ENCODE assay signal across 23 mouse cellular contexts in the genomic region with DNA sequence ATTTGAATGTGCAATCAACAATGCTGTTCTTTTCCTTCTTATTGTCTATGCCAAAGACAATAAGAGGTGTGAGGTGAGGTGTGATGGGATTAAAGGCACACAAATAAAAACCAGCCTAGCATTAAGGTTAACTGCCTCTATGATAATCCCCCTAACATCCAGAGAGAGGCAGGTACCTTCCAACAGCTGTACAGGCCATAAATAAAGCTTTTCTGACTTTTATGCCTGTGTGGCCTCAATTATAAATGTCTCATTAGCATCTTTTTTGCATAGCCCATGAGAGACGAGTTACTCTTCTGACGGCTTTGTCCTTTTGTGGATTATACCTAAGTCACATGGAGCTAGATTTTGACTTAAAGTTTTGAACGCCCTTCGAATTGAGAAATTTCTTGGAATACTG.
A peak's percentile ranks its signal among the peaks of the same experiment; 100 is the strongest.
DNase-seq lines count a peak whose midpoint lies in the region; ATAC-seq lines count a peak whose summit lies in the region.
"Had no signal": no experiment of that assay in that cellular context is flagged by ENCODE, and none has a peak within 500 bp of the region (broad histone marks: within the 10 kb centered on the region; RNA-seq: fewer than 3 reads in every experiment).

No protein-coding gene starts in this region.

- WGBS in neural tube, embryonic 13.5 days: 62% methylated on average over 4 of the region's 4 CpGs
- WGBS in neural tube, embryonic 15.5 days: 47% methylated on average over 4 of the region's 4 CpGs
- 83% methylated on average over 4 of the region's 4 CpGs for WGBS in forebrain, embryonic 12.5 days

- H3K9me3 ChIP-seq in neural tube, embryonic 13.5 days: no peaks in the 10 kb centered on the region
- no peaks in the 10 kb centered on the region for H3K9me3 ChIP-seq in neural tube, embryonic 15.5 days (replicated peaks)
- no peaks in the 10 kb centered on the region for H3K9me3 ChIP-seq in forebrain, embryonic 12.5 days
- H3K9me3 ChIP-seq: embryonic facial prominence, embryonic 10.5 days; embryonic facial prominence, embryonic 12.5 days; forebrain, embryonic 10.5 days; forebrain, embryonic 13.5 days; forebrain, embryonic 15.5 days; G1E had no signal

- H3K9ac ChIP-seq in neural tube, embryonic 13.5 days: no peak overlapping the region
- no peak overlapping the region for H3K9ac ChIP-seq in neural tube, embryonic 15.5 days (replicated peaks)
- no peak overlapping the region for H3K9ac ChIP-seq in forebrain, embryonic 12.5 days
- H3K9ac ChIP-seq: embryonic facial prominence, embryonic 12.5 days; forebrain, embryonic 13.5 days; forebrain, embryonic 15.5 days had no signal

- peaks cover 22% of the 10 kb centered on the region for H3K4me1 ChIP-seq in neural tube, embryonic 13.5 days (replicated peaks)
- H3K4me1 ChIP-seq in neural tube, embryonic 15.5 days: peaks cover 16% of the 10 kb centered on the region
- H3K4me1 ChIP-seq in forebrain, embryonic 12.5 days: no peaks in the 10 kb centered on the region
- H3K4me1 ChIP-seq: embryonic facial prominence, embryonic 10.5 days; embryonic facial prominence, embryonic 12.5 days; forebrain, embryonic 10.5 days; forebrain, embryonic 15.5 days had no signal

- no peak overlapping the region for H3K4me2 ChIP-seq in neural tube, embryonic 13.5 days
- no peak overlapping the region for H3K4me2 ChIP-seq in neural tube, embryonic 15.5 days
- no peak overlapping the region for H3K4me2 ChIP-seq in forebrain, embryonic 12.5 days
- H3K4me2 ChIP-seq: embryonic facial prominence, embryonic 12.5 days; forebrain, embryonic 13.5 days; forebrain, embryonic 15.5 days had no signal

- no peak for DNase-seq in frontal cortex, postnatal 36 days (ENCODE audit: low spot score in 2 of 2)
- peak; percentile 34 for DNase-seq in fat pad, adult 2 months (ENCODE audit: extremely low read depth, low read depth, low spot score)
- DNase-seq in layer of hippocampus, postnatal 36 days: no peak
- DNase-seq: adrenal gland, adult 8-10 months; adrenal gland, postnatal 14 days; adrenal gland, postnatal 36 days; B cell, adult 2 months; cerebellum, adult 11-12 months; cerebellum, adult 9-10 months had no signal

- no peak overlapping the region for H3K4me3 ChIP-seq in neural tube, embryonic 13.5 days
- H3K4me3 ChIP-seq in neural tube, embryonic 15.5 days (replicated peaks): no peak overlapping the region
- H3K4me3 ChIP-seq in forebrain, embryonic 12.5 days (replicated peaks): no peak overlapping the region
- H3K4me3 ChIP-seq: embryonic facial prominence, embryonic 10.5 days; embryonic facial prominence, embryonic 12.5 days; forebrain, embryonic 10.5 days; forebrain, embryonic 13.5 days; forebrain, embryonic 15.5 days had no signal

- H3K36me3 ChIP-seq in neural tube, embryonic 13.5 days: no peaks in the 10 kb centered on the region
- no peaks in the 10 kb centered on the region for H3K36me3 ChIP-seq in neural tube, embryonic 15.5 days
- H3K36me3 ChIP-seq in forebrain, embryonic 12.5 days (replicated peaks): no peaks in the 10 kb centered on the region
- H3K36me3 ChIP-seq: embryonic facial prominence, embryonic 10.5 days; embryonic facial prominence, embryonic 12.5 days; forebrain, embryonic 10.5 days; forebrain, embryonic 15.5 days; G1E had no signal

- H3K27ac ChIP-seq in neural tube, embryonic 13.5 days (replicated peaks): peak overlapping the region; percentile 61
- peak overlapping the region; percentile 37; the same call in 1 of the 2 replicates for H3K27ac ChIP-seq in neural tube, embryonic 15.5 days (replicated peaks)
- no peak overlapping the region for H3K27ac ChIP-seq in forebrain, embryonic 12.5 days
- H3K27ac ChIP-seq: embryonic facial prominence, embryonic 10.5 days; embryonic facial prominence, embryonic 12.5 days; forebrain, embryonic 10.5 days; forebrain, embryonic 13.5 days; forebrain, embryonic 15.5 days had no signal

- H3K27me3 ChIP-seq in neural tube, embryonic 13.5 days: no peaks in the 10 kb centered on the region
- H3K27me3 ChIP-seq in neural tube, embryonic 15.5 days (replicated peaks): no peaks in the 10 kb centered on the region
- H3K27me3 ChIP-seq in forebrain, embryonic 12.5 days: no peaks in the 10 kb centered on the region
- H3K27me3 ChIP-seq: CH12.LX; embryonic facial prominence, embryonic 12.5 days; forebrain, embryonic 13.5 days; forebrain, embryonic 15.5 days; Patski had no signal

- ATAC-seq in frontal cortex, adult (ENCODE audit: low TSS enrichment): peak; percentile 38; the same call in 1 of the 2 replicates
- peak; percentile 77 for ATAC-seq in neural tube, embryonic 13.5 days (ENCODE audit: low read depth)
- ATAC-seq in neural tube, embryonic 15.5 days (ENCODE audit: low FRiP score): peak; percentile 65
- ATAC-seq in forebrain, embryonic 12.5 days (ENCODE audit: low FRiP score): no peak
- ATAC-seq: activated CD4-positive, CD25-positive, alpha-beta regulatory T cell, adult 4 months; CD4-positive, CD25-positive, alpha-beta regulatory T cell, adult 4 months; forebrain, embryonic 13.5 days; forebrain, embryonic 15.5 days; Patski had no signal
